Mouse (Mus musculus): Measurements from ENCODE around the gene Ethe1. TPM values are rescaled to one million over a fixed set of nuclear protein-coding genes. Genes with fewer than 3 reads are reported as not detected.

Ethe1 gene
- polyA plus RNA-seq, 1 experiment = 48.0 TPM

- H3K79me2 ChIP-seq (ENCODE audit: control insufficient read depth, insufficient read depth) = no peaks in the 10 kb centered on the region
- peaks cover 8% of the 10 kb centered on the region for H3K36me3 ChIP-seq (ENCODE audit: control insufficient read depth, insufficient read depth)
- no peaks in the 10 kb centered on the region for H3K27me3 ChIP-seq (ENCODE audit: control insufficient read depth, insufficient read depth, insufficient read length)
- TF ChIP-seq CTCF (IDR thresholded peaks at IDR 0.05; ENCODE audit: control insufficient read depth, insufficient read depth, insufficient read length) = no peak
- no peak for TF ChIP-seq USF1 (IDR thresholded peaks at IDR 0.05; ENCODE audit: low read depth)
- TF ChIP-seq MYOD1 (IDR thresholded peaks at IDR 0.05; ENCODE audit: control insufficient read depth, insufficient read length, low read depth) = no peak
- TF ChIP-seq FOSL1 (IDR thresholded peaks at IDR 0.05; ENCODE audit: insufficient read depth, low read length, poor library complexity, severe bottlenecking) = no peak
- TF ChIP-seq MYOG (IDR thresholded peaks at IDR 0.05; ENCODE audit: control insufficient read depth, extremely low read depth, insufficient read length) = no peak
- no peak for TF ChIP-seq MAX (IDR thresholded peaks at IDR 0.05)
- TF ChIP-seq CEBPB (IDR thresholded peaks at IDR 0.05; ENCODE audit: low read depth) = no peak
- H3K4me3 ChIP-seq (ENCODE audit: insufficient read depth, poor library complexity, severe bottlenecking) = no peak overlapping the region
- H3K79me3 ChIP-seq (ENCODE audit: low read depth) = no peaks in the 10 kb centered on the region
- no peak overlapping the region for H3ac ChIP-seq (ENCODE audit: control insufficient read depth, insufficient read length, low read depth)
Observed at GRCm38 (mm10) chr7:24566206-24566605, 21.1 kb upstream of the Ethe1 start.

- no peaks in the 10 kb centered on the region for H3K27me3 ChIP-seq (ENCODE audit: control insufficient read depth, insufficient read depth, insufficient read length)
- no peak overlapping the region for H3ac ChIP-seq (ENCODE audit: control insufficient read depth, insufficient read length, low read depth)
- TF ChIP-seq USF1 (IDR thresholded peaks at IDR 0.05; ENCODE audit: low read depth) = no peak
- no peak for TF ChIP-seq FOSL1 (IDR thresholded peaks at IDR 0.05; ENCODE audit: insufficient read depth, low read length, poor library complexity, severe bottlenecking)
- TF ChIP-seq MAX (IDR thresholded peaks at IDR 0.05) = no peak
- no peaks in the 10 kb centered on the region for H3K79me3 ChIP-seq (ENCODE audit: low read depth)
- peaks cover 8% of the 10 kb centered on the region for H3K36me3 ChIP-seq (ENCODE audit: control insufficient read depth, insufficient read depth)
- no peaks in the 10 kb centered on the region for H3K79me2 ChIP-seq (ENCODE audit: control insufficient read depth, insufficient read depth)
- H3K4me3 ChIP-seq (ENCODE audit: insufficient read depth, poor library complexity, severe bottlenecking) = no peak overlapping the region
Observed at GRCm38 (mm10) chr7:24568512-24568911, 18.8 kb upstream of the Ethe1 start.

- Histone ChIP-seq H3K4me3 (ENCODE audit: insufficient read depth, poor library complexity, severe bottlenecking) (no peak overlapping the region), H3K79me2 (ENCODE audit: control insufficient read depth, insufficient read depth) (no peaks in the 10 kb centered on the region), H3ac (ENCODE audit: control insufficient read depth, insufficient read length, low read depth) (no peak overlapping the region), H3K36me3 (ENCODE audit: control insufficient read depth, insufficient read depth) (peaks cover 6% of the 10 kb centered on the region), H3K79me3 (ENCODE audit: low read depth) (no peaks in the 10 kb centered on the region), H3K27me3 (ENCODE audit: control insufficient read depth, insufficient read depth, insufficient read length) (no peaks in the 10 kb centered on the region)
- TF ChIP-seq MYOD1 (IDR thresholded peaks at IDR 0.05; ENCODE audit: control insufficient read depth, insufficient read length, low read depth) = no peak
- no peak for TF ChIP-seq MYOG (IDR thresholded peaks at IDR 0.05; ENCODE audit: control insufficient read depth, extremely low read depth, insufficient read length)
- no peak for TF ChIP-seq MAX (IDR thresholded peaks at IDR 0.05)
- no peak for TF ChIP-seq CTCF (IDR thresholded peaks at IDR 0.05; ENCODE audit: control insufficient read depth, insufficient read depth, insufficient read length)
- no peak for TF ChIP-seq FOSL1 (IDR thresholded peaks at IDR 0.05; ENCODE audit: insufficient read depth, low read length, poor library complexity, severe bottlenecking)
- TF ChIP-seq USF1 (IDR thresholded peaks at IDR 0.05; ENCODE audit: low read depth) = no peak
- no peak for TF ChIP-seq CEBPB (IDR thresholded peaks at IDR 0.05; ENCODE audit: low read depth)
Observed at GRCm38 (mm10) chr7:24571071-24571470, 16.3 kb upstream of the Ethe1 start.

GRCm38 (mm10) chr7:24572455-24572854 lies 14.9 kb upstream of the Ethe1 start:
- no peaks in the 10 kb centered on the region for H3K79me2 ChIP-seq (ENCODE audit: control insufficient read depth, insufficient read depth)
- no peaks in the 10 kb centered on the region for H3K27me3 ChIP-seq (ENCODE audit: control insufficient read depth, insufficient read depth, insufficient read length)
- H3K79me3 ChIP-seq (ENCODE audit: low read depth) = no peaks in the 10 kb centered on the region
- H3K36me3 ChIP-seq (ENCODE audit: control insufficient read depth, insufficient read depth) = no peaks in the 10 kb centered on the region
- no peak overlapping the region for H3ac ChIP-seq (ENCODE audit: control insufficient read depth, insufficient read length, low read depth)
- no peak overlapping the region for H3K4me3 ChIP-seq (ENCODE audit: insufficient read depth, poor library complexity, severe bottlenecking)
- no peak for TF ChIP-seq CEBPB (IDR thresholded peaks at IDR 0.05; ENCODE audit: low read depth)
- TF ChIP-seq MAX (IDR thresholded peaks at IDR 0.05) = no peak
- TF ChIP-seq FOSL1 (IDR thresholded peaks at IDR 0.05; ENCODE audit: insufficient read depth, low read length, poor library complexity, severe bottlenecking) = no peak
- no peak for TF ChIP-seq USF1 (IDR thresholded peaks at IDR 0.05; ENCODE audit: low read depth)
- TF ChIP-seq MYOD1 (IDR thresholded peaks at IDR 0.05; ENCODE audit: control insufficient read depth, insufficient read length, low read depth) = no peak
- TF ChIP-seq MYOG (IDR thresholded peaks at IDR 0.05; ENCODE audit: control insufficient read depth, extremely low read depth, insufficient read length) = no peak
- TF ChIP-seq CTCF (IDR thresholded peaks at IDR 0.05; ENCODE audit: control insufficient read depth, insufficient read depth, insufficient read length) = no peak

- no peaks in the 10 kb centered on the region for H3K79me2 ChIP-seq (ENCODE audit: control insufficient read depth, insufficient read depth)
- TF ChIP-seq MYOD1 (IDR thresholded peaks at IDR 0.05; ENCODE audit: control insufficient read depth, insufficient read length, low read depth) (no peak), USF1 (IDR thresholded peaks at IDR 0.05; ENCODE audit: low read depth) (no peak), FOSL1 (IDR thresholded peaks at IDR 0.05; ENCODE audit: insufficient read depth, low read length, poor library complexity, severe bottlenecking) (no peak), CTCF (IDR thresholded peaks at IDR 0.05; ENCODE audit: control insufficient read depth, insufficient read depth, insufficient read length) (no peak)
- H3K79me3 ChIP-seq (ENCODE audit: low read depth) = no peaks in the 10 kb centered on the region
- no peaks in the 10 kb centered on the region for H3K27me3 ChIP-seq (ENCODE audit: control insufficient read depth, insufficient read depth, insufficient read length)
- no peak overlapping the region for H3ac ChIP-seq (ENCODE audit: control insufficient read depth, insufficient read length, low read depth)
- no peaks in the 10 kb centered on the region for H3K36me3 ChIP-seq (ENCODE audit: control insufficient read depth, insufficient read depth)
- no peak overlapping the region for H3K4me3 ChIP-seq (ENCODE audit: insufficient read depth, poor library complexity, severe bottlenecking)
Observed at GRCm38 (mm10) chr7:24574224-24574796, 13.0 kb upstream of the Ethe1 start.

- Histone ChIP-seq H3K4me3 (ENCODE audit: insufficient read depth, poor library complexity, severe bottlenecking) (no peak overlapping the region), H3K79me3 (ENCODE audit: low read depth) (no peaks in the 10 kb centered on the region), H3ac (ENCODE audit: control insufficient read depth, insufficient read length, low read depth) (no peak overlapping the region), H3K36me3 (ENCODE audit: control insufficient read depth, insufficient read depth) (no peaks in the 10 kb centered on the region), H3K79me2 (ENCODE audit: control insufficient read depth, insufficient read depth) (no peaks in the 10 kb centered on the region), H3K27me3 (ENCODE audit: control insufficient read depth, insufficient read depth, insufficient read length) (no peaks in the 10 kb centered on the region)
- TF ChIP-seq MYOG (IDR thresholded peaks at IDR 0.05; ENCODE audit: control insufficient read depth, extremely low read depth, insufficient read length) (no peak), MYOD1 (IDR thresholded peaks at IDR 0.05; ENCODE audit: control insufficient read depth, insufficient read length, low read depth) (no peak), MAX (IDR thresholded peaks at IDR 0.05) (no peak), CTCF (IDR thresholded peaks at IDR 0.05; ENCODE audit: control insufficient read depth, insufficient read depth, insufficient read length) (no peak), CEBPB (IDR thresholded peaks at IDR 0.05; ENCODE audit: low read depth) (no peak), USF1 (IDR thresholded peaks at IDR 0.05; ENCODE audit: low read depth) (no peak), FOSL1 (IDR thresholded peaks at IDR 0.05; ENCODE audit: insufficient read depth, low read length, poor library complexity, severe bottlenecking) (no peak)
Observed at GRCm38 (mm10) chr7:24577811-24578210, 9.5 kb upstream of the Ethe1 start.

All from C2C12 (cell line).